33 mouse cellular contexts compared by ENCODE assay signal in the genomic region with DNA sequence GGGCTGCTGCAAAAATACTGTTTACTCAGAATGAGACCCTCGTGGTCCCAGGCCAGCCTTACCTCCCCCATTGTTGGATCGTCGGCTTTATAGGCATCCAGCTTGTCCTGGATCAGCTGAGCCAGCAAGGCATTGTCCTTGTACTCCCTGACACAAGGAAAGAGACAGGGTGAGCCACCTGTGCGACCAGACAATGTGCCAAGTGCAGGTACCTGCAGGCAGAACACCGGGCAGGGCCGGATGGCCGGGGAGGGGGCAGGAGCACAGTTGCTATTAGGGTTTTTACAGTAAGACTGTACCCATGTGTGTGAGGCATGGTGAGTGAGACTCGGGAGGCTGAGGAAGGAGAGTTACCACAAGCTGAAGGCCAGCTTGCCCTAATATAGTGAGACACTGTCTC. TPM values are rescaled to one million over a fixed set of nuclear protein-coding genes. Genes with fewer than 3 reads are reported as not detected.
A peak's percentile ranks its signal among the peaks of the same experiment; 100 is the strongest.
DNase-seq lines count a peak whose midpoint lies in the region; ATAC-seq lines count a peak whose summit lies in the region.
"Had no signal": no experiment of that assay in that cellular context is flagged by ENCODE, and none has a peak within 500 bp of the region (broad histone marks: within the 10 kb centered on the region; RNA-seq: fewer than 3 reads in every experiment).

No protein-coding gene starts in this region.

- H3K9ac ChIP-seq in forebrain, embryonic 15.5 days (replicated peaks), result no peak overlapping the region
- H3K9ac ChIP-seq: embryonic facial prominence, embryonic 15.5 days; forebrain, embryonic 13.5 days; hindbrain, embryonic 14.5 days; liver, embryonic 12.5 days; liver, postnatal 0 days had no signal

- peak; percentile 69 for ATAC-seq in cerebellum, adult (ENCODE audit: insufficient number of reproducible peaks, low FRiP score, low TSS enrichment)
- 0 out of 2 replicates have a peak, but pooled peaks have one; percentile 8 for ATAC-seq in megakaryocyte-erythroid progenitor cell, adult 5-6 weeks (replicated peaks; ENCODE audit: low FRiP score, low TSS enrichment, poor library complexity, severe bottlenecking)
- ATAC-seq in forebrain, embryonic 15.5 days (replicated peaks), result no peak
- ATAC-seq: forebrain, embryonic 13.5 days; intestine, postnatal 0 days; liver, embryonic 12.5 days; lung, postnatal 0 days; midbrain, embryonic 16.5 days had no signal

- DNase-seq in cerebellum, postnatal 4 days (ENCODE audit: low spot score in 2 of 2), result no peak
- DNase-seq in cerebellum, adult 11-12 months, result peak; percentile 86
- peak; percentile 87 for DNase-seq in cerebellum, adult 9-11 months
- no peak for DNase-seq in kidney, adult 11 months
- DNase-seq: adrenal gland, postnatal 10 days; gastrocnemius, postnatal 14 days; kidney, postnatal 14 days; liver, postnatal 0 days; lung, postnatal 4 days; right cerebral cortex, postnatal 25 days; spleen, adult 18-20 months; thymus, postnatal 14 days had no signal

- no peaks in the 10 kb centered on the region for H3K27me3 ChIP-seq in forebrain, embryonic 15.5 days
- H3K27me3 ChIP-seq: CH12.LX; embryonic facial prominence, embryonic 15.5 days; forebrain, embryonic 13.5 days; liver, embryonic 12.5 days had no signal

- H3K4me1 ChIP-seq in forebrain, embryonic 15.5 days, result peaks cover 4% of the 10 kb centered on the region
- H3K4me1 ChIP-seq: embryonic facial prominence, embryonic 15.5 days; liver, embryonic 12.5 days; megakaryocyte, embryonic 14.5 days had no signal

- 88% methylated on average over 8 of the region's 8 CpGs for WGBS in forebrain, embryonic 15.5 days

- no peak overlapping the region for H3K27ac ChIP-seq in forebrain, embryonic 15.5 days (replicated peaks)
- H3K27ac ChIP-seq: embryonic facial prominence, embryonic 15.5 days; forebrain, embryonic 13.5 days; hindbrain, embryonic 14.5 days; left cerebral cortex, adult 2 months; liver, embryonic 12.5 days had no signal

- H3K4me2 ChIP-seq in forebrain, embryonic 15.5 days (replicated peaks), result no peak overlapping the region
- H3K4me2 ChIP-seq: embryonic facial prominence, embryonic 15.5 days; forebrain, embryonic 13.5 days; heart, embryonic 11.5 days; hindbrain, embryonic 14.5 days; liver, embryonic 12.5 days had no signal

- no peak overlapping the region for H3K4me3 ChIP-seq in forebrain, embryonic 15.5 days
- H3K4me3 ChIP-seq: embryonic facial prominence, embryonic 15.5 days; forebrain, embryonic 13.5 days; left cerebral cortex, adult 2 months; liver, embryonic 12.5 days; megakaryocyte, embryonic 14.5 days had no signal

- H3K9me3 ChIP-seq in forebrain, embryonic 15.5 days, result no peaks in the 10 kb centered on the region
- H3K9me3 ChIP-seq: embryonic facial prominence, embryonic 15.5 days; forebrain, embryonic 13.5 days; liver, embryonic 12.5 days; megakaryocyte, embryonic 14.5 days had no signal

- peaks cover 73% of the 10 kb centered on the region for H3K36me3 ChIP-seq in forebrain, embryonic 15.5 days

RNA-seq across cellular contexts. Expression of gene Cfap157, which starts 27.7 kb away (rescaled TPM):
- total RNA-seq in megakaryocyte-erythroid progenitor cell, adult 5-6 weeks (2014; fragmentation: Nextera tagmentation), result not detected in 2 replicates
- total RNA-seq in megakaryocyte-erythroid progenitor cell, adult 5-6 weeks (2017), result not detected in 2 replicates
- polyA plus RNA-seq in forebrain, embryonic 15.5 days (2015; fragmentation: Nextera tagmentation; extraction: Ambion mirVana), result 0.61 and 1.0 TPM in 2 replicates
- total RNA-seq: adrenal gland, postnatal 10 days; CH12.LX; common myeloid progenitor, adult 5-6 weeks; ES-E14; granulocyte monocyte progenitor cell, adult 5-6 weeks; hematopoietic stem cell, adult 5-6 weeks; neutrophil, adult 5-6 weeks had no signal
- polyA plus RNA-seq: liver, postnatal 0 days; neural tube, embryonic 11.5 days had no signal

RNA-seq across cellular contexts. Expression of gene Stxbp1, which starts 35.1 kb away (rescaled TPM):
- total RNA-seq in megakaryocyte-erythroid progenitor cell, adult 5-6 weeks (2014; fragmentation: Nextera tagmentation), result 30.2 and 47.7 TPM in 2 replicates
- 6.5 and 10.4 TPM in 2 replicates for total RNA-seq in megakaryocyte-erythroid progenitor cell, adult 5-6 weeks (2017)
- 191 and 197 TPM in 2 replicates for polyA plus RNA-seq in forebrain, embryonic 15.5 days (2015; fragmentation: Nextera tagmentation; extraction: Ambion mirVana)

RNA-seq across cellular contexts. Expression of gene Ptrh1, which starts 36.4 kb away (rescaled TPM):
- 5.2 and 6.9 TPM in 2 replicates for total RNA-seq in megakaryocyte-erythroid progenitor cell, adult 5-6 weeks (2014; fragmentation: Nextera tagmentation)
- total RNA-seq in megakaryocyte-erythroid progenitor cell, adult 5-6 weeks (2017), result 0.46 and 3.9 TPM in 2 replicates
- 4.8 and 6.6 TPM in 2 replicates for polyA plus RNA-seq in forebrain, embryonic 15.5 days (2015; fragmentation: Nextera tagmentation; extraction: Ambion mirVana)
- total RNA-seq: neutrophil, adult 5-6 weeks had no signal

RNA-seq across cellular contexts. Expression of gene Ttc16, which starts 36.5 kb away (rescaled TPM):
- not detected in 2 replicates for total RNA-seq in megakaryocyte-erythroid progenitor cell, adult 5-6 weeks (2014; fragmentation: Nextera tagmentation)
- 1.6 TPM in 1 of 2 replicates, not detected in the other for total RNA-seq in megakaryocyte-erythroid progenitor cell, adult 5-6 weeks (2017)
- 0.61 and 0.66 TPM in 2 replicates for polyA plus RNA-seq in forebrain, embryonic 15.5 days (2015; fragmentation: Nextera tagmentation; extraction: Ambion mirVana)
- total RNA-seq: common myeloid progenitor, adult 5-6 weeks; gastrocnemius, postnatal 14 days; hematopoietic stem cell, adult 5-6 weeks had no signal
- polyA plus RNA-seq: kidney, embryonic 14.5 days had no signal

RNA-seq across cellular contexts. Expression of gene Tor2a, which starts 54.9 kb away (rescaled TPM):
- 29.8 and 30.9 TPM in 2 replicates for total RNA-seq in megakaryocyte-erythroid progenitor cell, adult 5-6 weeks (2014; fragmentation: Nextera tagmentation)
- total RNA-seq in megakaryocyte-erythroid progenitor cell, adult 5-6 weeks (2017), result 17.1 and 17.4 TPM in 2 replicates
- 63.2 and 66.3 TPM in 2 replicates for polyA plus RNA-seq in forebrain, embryonic 15.5 days (2015; fragmentation: Nextera tagmentation; extraction: Ambion mirVana)

Comparison
In these comparisons a context has a peak if more than half of its experiments do, and no peak if none do; other contexts are left out.
1. DNase-seq: peak in cerebellum, adult 11-12 months (single experiment) and cerebellum, adult 9-11 months (single experiment); none in cerebellum, postnatal 4 days (0 of 2) and kidney, adult 11 months (single experiment).